Mouse (Mus musculus) liver, embryonic 16.5 days (tissue): ENCODE data around the gene Perp. TPM values are rescaled to one million over a fixed set of nuclear protein-coding genes. Genes with fewer than 3 reads are reported as not detected.

Experiments used
- ATAC-seq: fragments of 200-750 bp; cut with Nextera tagmentation; 2 replicates; pipeline ENCODE4 v1.8.0; 2017; ENCODE audit warnings: low read depth, mild to moderate bottlenecking, moderate number of reproducible peaks, moderate library complexity
- H3K27ac ChIP-seq: fragments of 300-500 bp; sonication (generic); 2 replicates; pipeline ENCODE4 v1.5.1; 2014; ENCODE audit warnings: mild to moderate bottlenecking, low read length
- H3K27me3 ChIP-seq: fragments of 300-500 bp; sonication (generic); 2 replicates; pipeline ENCODE4 v1.6.1; 2014; ENCODE audit warnings: low read depth, low read length, mixed read lengths; ENCODE audit not compliant: control insufficient read depth, insufficient read depth
- H3K36me3 ChIP-seq: fragments of 300-500 bp; sonication (generic); 2 replicates; pipeline ENCODE4 v1.6.1; 2014; ENCODE audit warnings: mild to moderate bottlenecking; ENCODE audit not compliant: control insufficient read depth, insufficient read depth
- H3K4me1 ChIP-seq: fragments of 300-500 bp; sonication (generic); 2 replicates; pipeline ENCODE4 v1.6.1; 2014; ENCODE audit warnings: low read depth, low read length, mixed read lengths; ENCODE audit not compliant: control insufficient read depth
- H3K4me2 ChIP-seq: fragments of 300-500 bp; sonication (generic); 2 replicates; pipeline ENCODE4 v1.6.1; 2014; ENCODE audit warnings: low read depth, low read length, mixed read lengths
- H3K4me3 ChIP-seq: fragments of 300-500 bp; sonication (generic); 2 replicates; pipeline ENCODE4 v1.5.1; 2014; ENCODE audit warnings: low read depth, mild to moderate bottlenecking, low read length
- H3K9ac ChIP-seq: fragments of 300-500 bp; sonication (generic); 2 replicates; pipeline ENCODE4 v1.6.1; 2014; ENCODE audit warnings: low read depth, low read length
- H3K9me3 ChIP-seq: fragments of 300-500 bp; sonication (generic); replicated peaks from 2 replicates; pipeline ENCODE4 v1.6.1; 2016; ENCODE audit warnings: low read length; ENCODE audit not compliant: control insufficient read depth
- WGBS: fragments of 180-500 bp; shearing (Covaris S2); extraction: QIAGEN DNeasy Blood & Tissue Kit; methylation state at CpG from one replicate; pipeline ENCODE4 v1.1.7; 2014; ENCODE audit not compliant: insufficient replicate concordance; 5-methylcytosine and 5-hydroxymethylcytosine counted together
- polyA plus RNA-seq: library from polyadenylated mRNA; unstranded; fragments of >200 nt; fragmentation: Nextera tagmentation; extraction: Ambion mirVana; gene quantifications from 2 replicates; pipeline ENCODE4 v1.2.1, GENCODE M21; 2015

Gene Perp
- polyA plus RNA-seq, 1 experiment from 2014 or later: 24.8 TPM

DNA sequence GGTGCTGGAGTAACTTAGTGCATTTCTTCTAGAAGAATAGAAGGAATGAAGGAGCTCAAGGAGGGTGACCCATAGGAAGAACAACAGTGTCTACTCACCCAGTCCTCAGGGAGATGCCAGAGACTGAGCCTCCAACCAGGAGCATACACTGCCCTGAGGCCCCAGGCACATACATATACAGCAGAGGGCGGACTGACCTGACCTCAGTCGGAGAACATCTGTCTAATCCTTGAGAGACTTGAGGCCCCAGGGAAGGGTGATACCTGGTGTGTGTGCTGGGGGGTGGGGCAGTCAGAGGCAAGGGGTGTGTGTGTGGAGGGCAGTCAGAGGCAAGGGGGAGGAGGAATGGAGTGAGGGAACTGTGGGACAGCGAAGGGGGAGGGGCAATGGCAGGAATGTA is 14.8 kb downstream of the Perp start:
- H3K4me2 ChIP-seq: no peak overlapping the region
- H3K27ac ChIP-seq: no peak overlapping the region
- H3K4me1 ChIP-seq: no peaks in the 10 kb centered on the region
- no peak overlapping the region for H3K9ac ChIP-seq
- 58% methylated on average over 3 of the region's 3 CpGs for WGBS
- H3K9me3 ChIP-seq: no peaks in the 10 kb centered on the region
- no peak for ATAC-seq
- no peak overlapping the region for H3K4me3 ChIP-seq
- H3K27me3 ChIP-seq: no peaks in the 10 kb centered on the region
- H3K36me3 ChIP-seq: no peaks in the 10 kb centered on the region

DNA sequence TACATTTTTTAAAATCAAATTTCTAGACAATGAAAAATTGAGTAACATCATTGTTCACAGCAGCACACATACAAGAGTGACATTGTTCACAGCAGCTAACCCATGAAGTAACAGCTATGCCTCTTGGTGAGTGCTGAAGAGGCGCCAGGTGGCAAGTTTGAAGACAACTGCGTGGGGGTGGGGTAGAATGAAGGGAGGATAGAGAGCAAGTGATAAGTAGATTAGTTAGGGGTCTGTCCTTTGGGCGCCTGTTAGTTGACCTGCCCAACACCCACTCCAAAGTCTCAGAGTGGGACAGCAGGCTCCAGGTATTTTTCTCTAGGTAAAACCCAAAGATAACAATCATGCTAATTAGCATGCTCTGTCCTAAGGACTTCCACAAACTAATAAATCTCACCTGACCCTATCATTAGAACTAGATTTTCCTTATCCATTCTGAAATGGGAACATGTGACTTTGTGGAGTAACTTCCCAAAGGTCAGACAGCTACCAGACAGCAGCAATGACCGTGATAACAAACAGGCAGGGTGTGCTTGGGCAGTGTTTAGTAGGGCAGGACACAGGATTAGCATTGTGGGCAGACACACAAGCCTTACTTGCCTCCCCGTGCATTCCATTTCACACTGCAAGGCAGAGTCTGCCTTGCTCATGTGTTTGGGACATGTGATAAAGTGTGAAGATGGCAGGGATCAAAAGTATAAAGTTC is 15.5 kb downstream of the Perp start:
- Histone ChIP-seq H3K27me3 (no peaks in the 10 kb centered on the region), H3K27ac (no peak overlapping the region), H3K9ac (no peak overlapping the region), H3K4me2 (no peak overlapping the region), H3K4me3 (no peak overlapping the region), H3K4me1 (no peaks in the 10 kb centered on the region), H3K36me3 (no peaks in the 10 kb centered on the region), H3K9me3 (no peaks in the 10 kb centered on the region)
- WGBS: 39% methylated on average over 5 of the region's 5 CpGs
- no peak for ATAC-seq

DNA sequence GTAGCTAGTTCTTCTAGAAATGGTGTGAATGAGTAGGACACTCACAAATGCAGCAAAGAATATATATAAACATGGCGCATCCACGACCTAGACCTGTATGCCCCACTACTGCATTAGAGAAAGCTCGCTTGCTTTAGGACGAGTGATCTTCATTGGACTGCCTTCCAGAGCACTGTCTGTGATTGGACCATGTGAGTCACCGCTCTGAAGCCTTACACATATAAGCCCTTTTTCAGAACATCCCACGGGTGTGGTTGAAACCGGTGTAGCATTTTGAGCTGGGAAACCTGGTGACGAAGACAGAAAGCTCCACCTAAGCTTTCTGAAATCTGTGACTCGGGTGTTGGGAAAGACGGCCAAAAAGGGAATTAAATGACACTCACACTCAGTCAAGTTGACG is 16.0 kb downstream of the Perp start:
- Histone ChIP-seq H3K9me3 (no peaks in the 10 kb centered on the region), H3K27me3 (no peaks in the 10 kb centered on the region), H3K4me1 (no peaks in the 10 kb centered on the region), H3K4me2 (no peak overlapping the region), H3K9ac (no peak overlapping the region), H3K4me3 (no peak overlapping the region), H3K36me3 (no peaks in the 10 kb centered on the region), H3K27ac (no peak overlapping the region)
- 61% methylated on average over 11 of the region's 11 CpGs for WGBS
- ATAC-seq: no peak

DNA sequence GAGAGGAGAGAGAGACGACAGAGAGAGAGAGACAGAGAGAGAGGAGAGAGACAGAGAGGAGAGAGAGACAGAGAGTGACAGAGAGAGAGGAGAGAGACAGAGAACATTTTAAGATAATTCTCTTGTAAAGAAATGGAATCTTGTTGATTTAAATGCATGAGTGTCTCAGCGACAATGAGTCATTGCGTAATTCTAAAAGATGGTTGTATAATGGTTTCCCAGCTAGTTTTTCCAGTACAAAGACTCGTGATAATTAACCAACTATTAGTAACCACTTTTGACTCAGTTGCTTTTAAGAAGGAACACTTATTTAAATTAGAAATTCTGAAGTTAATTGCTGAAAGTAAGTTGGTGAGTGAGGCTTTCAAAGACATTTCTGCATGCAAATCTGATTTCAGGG is 16.6 kb downstream of the Perp start:
- no peaks in the 10 kb centered on the region for H3K4me1 ChIP-seq
- no peaks in the 10 kb centered on the region for H3K27me3 ChIP-seq
- 55% methylated on average over 4 of the region's 4 CpGs for WGBS
- H3K4me3 ChIP-seq: no peak overlapping the region
- ATAC-seq: no peak
- H3K9ac ChIP-seq: no peak overlapping the region
- no peaks in the 10 kb centered on the region for H3K9me3 ChIP-seq
- no peak overlapping the region for H3K27ac ChIP-seq
- no peaks in the 10 kb centered on the region for H3K36me3 ChIP-seq
- H3K4me2 ChIP-seq: no peak overlapping the region

DNA sequence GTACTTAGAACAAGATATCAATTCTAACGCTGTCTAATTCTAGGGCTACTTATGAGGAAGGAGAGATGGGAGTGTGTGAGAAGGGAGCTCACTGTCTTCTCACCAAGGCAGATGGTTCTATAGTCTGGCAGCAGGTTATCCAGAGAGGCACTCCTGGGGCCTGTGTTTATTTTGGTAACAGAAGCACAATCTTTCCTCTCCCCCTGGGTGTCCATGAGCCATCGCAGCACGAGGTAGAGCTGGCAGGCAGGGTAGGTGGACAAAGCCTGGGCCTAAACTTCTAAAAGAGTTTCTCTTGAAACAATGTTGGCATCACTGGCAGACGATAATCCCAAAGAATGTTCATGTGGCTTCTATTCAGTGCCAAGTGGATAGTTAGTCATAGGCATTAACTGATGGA is 18.5 kb downstream of the Perp start:
- no peaks in the 10 kb centered on the region for H3K9me3 ChIP-seq
- H3K27me3 ChIP-seq: no peaks in the 10 kb centered on the region
- H3K4me3 ChIP-seq: no peak overlapping the region
- 61% methylated on average over 4 of the region's 4 CpGs for WGBS
- H3K4me1 ChIP-seq: no peaks in the 10 kb centered on the region
- H3K4me2 ChIP-seq: no peak overlapping the region
- no peaks in the 10 kb centered on the region for H3K36me3 ChIP-seq
- ATAC-seq: no peak
- no peak overlapping the region for H3K27ac ChIP-seq
- H3K9ac ChIP-seq: no peak overlapping the region

DNA sequence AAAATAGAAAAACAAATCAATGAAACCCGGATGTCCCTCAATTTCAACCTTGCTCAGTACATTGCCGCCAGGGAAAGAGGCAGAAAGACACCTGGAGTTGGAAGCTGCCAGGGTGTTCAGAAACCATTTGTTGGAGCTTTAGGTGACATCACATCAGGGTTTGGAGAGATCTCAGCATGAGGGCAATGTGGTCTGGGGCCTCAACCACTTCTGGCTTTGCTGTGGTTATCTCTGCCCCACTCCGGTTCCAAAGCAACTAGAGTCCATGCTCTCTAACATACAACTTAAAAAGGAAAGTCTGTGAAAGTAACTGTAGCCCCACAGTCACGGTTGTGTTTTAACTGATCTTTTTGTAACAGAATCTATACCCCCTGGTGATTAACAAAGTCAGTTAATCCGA is 19.9 kb downstream of the Perp start:
- Histone ChIP-seq H3K4me2 (no peak overlapping the region), H3K4me3 (no peak overlapping the region), H3K9me3 (no peaks in the 10 kb centered on the region), H3K27me3 (no peaks in the 10 kb centered on the region), H3K9ac (no peak overlapping the region), H3K4me1 (no peaks in the 10 kb centered on the region), H3K27ac (no peak overlapping the region), H3K36me3 (no peaks in the 10 kb centered on the region)
- no peak for ATAC-seq
- 28% methylated on average over 5 of the region's 5 CpGs for WGBS

DNA sequence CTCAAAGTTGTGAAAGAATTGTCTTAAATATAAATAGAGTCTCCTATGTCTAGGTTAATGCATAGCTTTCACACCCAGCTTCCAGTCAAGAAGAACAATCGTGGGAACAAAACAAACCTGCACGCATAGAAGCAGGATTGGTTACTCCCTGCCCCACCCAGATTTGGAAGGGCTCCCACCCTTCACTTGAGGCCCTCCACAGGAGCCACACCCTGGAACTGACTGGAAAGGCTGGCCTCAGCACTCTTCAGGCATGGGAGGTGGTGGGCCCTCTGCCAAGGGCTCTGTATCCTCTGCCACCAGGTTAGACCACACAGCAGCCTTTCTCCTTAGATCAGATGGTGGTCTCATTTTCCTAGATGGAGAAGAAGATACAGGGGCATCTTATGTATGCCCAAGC is 26.2 kb downstream of the Perp start:
- Histone ChIP-seq H3K4me2 (no peak overlapping the region), H3K4me3 (no peak overlapping the region), H3K9ac (no peak overlapping the region), H3K27ac (no peak overlapping the region), H3K36me3 (no peaks in the 10 kb centered on the region), H3K9me3 (no peaks in the 10 kb centered on the region), H3K4me1 (no peaks in the 10 kb centered on the region; the same call in 1 of the 2 replicates), H3K27me3 (no peaks in the 10 kb centered on the region)
- no peak for ATAC-seq
- WGBS: 15% methylated on average over 2 of the region's 2 CpGs

DNA sequence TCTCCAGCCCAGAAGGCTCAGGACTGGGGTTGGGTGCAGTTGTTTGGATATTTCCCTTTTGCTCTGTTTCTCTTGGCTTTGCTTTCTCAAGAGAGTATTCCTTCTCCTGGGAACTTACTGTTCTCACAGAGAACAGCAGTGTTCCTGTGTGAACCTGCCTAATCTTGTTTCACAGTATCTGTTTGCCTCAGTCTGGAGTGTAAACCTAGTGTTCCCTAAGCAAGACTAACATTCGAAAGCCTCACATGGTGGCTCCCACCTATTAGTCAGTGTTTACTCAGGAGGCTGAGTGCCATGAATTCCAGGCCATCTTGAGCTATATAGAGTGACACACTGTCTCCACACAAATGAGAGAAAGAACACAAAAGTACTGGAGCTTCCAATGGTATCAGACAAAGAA is 31.4 kb downstream of the Perp start:
- WGBS: 46% methylated on average over 1 of the region's 1 CpGs
- no peaks in the 10 kb centered on the region for H3K36me3 ChIP-seq
- H3K27me3 ChIP-seq: no peaks in the 10 kb centered on the region
- H3K4me1 ChIP-seq: no peaks in the 10 kb centered on the region
- H3K9ac ChIP-seq: no peak overlapping the region
- no peaks in the 10 kb centered on the region for H3K9me3 ChIP-seq
- no peak overlapping the region for H3K27ac ChIP-seq
- H3K4me3 ChIP-seq: no peak overlapping the region
- no peak for ATAC-seq
- no peak overlapping the region for H3K4me2 ChIP-seq

DNA sequence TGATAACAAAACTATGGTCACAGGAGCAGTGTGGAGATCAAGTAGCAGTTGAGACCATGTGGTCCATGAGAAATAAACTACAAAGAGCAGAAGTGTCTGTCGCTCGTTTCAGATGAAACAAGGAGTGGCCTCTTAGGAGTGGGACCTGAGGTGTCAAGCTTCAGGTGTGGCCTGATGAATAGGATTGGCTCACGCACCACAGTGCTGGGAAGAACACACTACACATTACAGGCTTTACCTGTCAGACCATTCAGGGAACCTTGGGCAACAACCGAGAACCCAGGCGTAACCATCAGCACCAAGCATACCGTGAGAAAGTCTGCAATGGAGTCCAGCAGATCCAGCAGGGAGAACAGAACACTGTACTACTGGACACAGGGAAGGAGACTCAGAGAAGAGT is 33.3 kb downstream of the Perp start:
- Histone ChIP-seq H3K27ac (no peak overlapping the region), H3K9me3 (no peaks in the 10 kb centered on the region), H3K9ac (no peak overlapping the region), H3K4me1 (no peaks in the 10 kb centered on the region), H3K4me3 (no peak overlapping the region), H3K4me2 (no peak overlapping the region), H3K27me3 (no peaks in the 10 kb centered on the region), H3K36me3 (no peaks in the 10 kb centered on the region)
- 76% methylated on average over 6 of the region's 6 CpGs for WGBS
- ATAC-seq: no peak
